Mouse (Mus musculus): ENCODE data around the gene Myh1. TPM values are rescaled to one million over a fixed set of nuclear protein-coding genes. Genes with fewer than 3 reads are reported as not detected.

Gene Myh1
- total RNA-seq, 1 experiment from 2014 or later: 0.30 TPM

- peak; percentile 78 for DNase-seq
These were observed 35.9 kb downstream of the Myh1 start for GRCm38 (mm10) chr11:67235639-67236358.

DNA sequence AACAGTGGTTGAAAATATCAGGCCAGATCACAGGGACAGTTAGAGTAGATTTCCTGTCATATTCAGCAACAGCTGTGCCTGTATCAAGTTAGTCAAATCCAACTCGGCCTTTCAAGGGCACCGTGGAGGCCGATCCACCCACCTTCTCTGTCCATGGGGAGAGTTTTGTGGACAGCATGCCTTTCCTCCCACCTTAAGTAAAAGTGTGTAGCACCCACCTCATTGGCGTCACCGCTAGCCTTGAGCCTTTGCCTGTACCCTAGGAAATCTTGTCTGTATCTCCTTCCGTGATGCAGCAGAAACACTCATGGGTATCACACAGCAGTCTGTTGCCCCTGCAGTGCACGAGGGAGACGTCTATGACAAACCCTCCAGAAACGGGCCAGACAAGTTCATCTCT lies 36.9 kb downstream of the Myh1 start:
- no peak for DNase-seq

- no peak for DNase-seq
These were observed 37.7 kb downstream of the Myh1 start, which contains the start of gene Myh4 for GRCm38 (mm10) chr11:67237481-67238079. Myh4 (plus strand) TSS chr11:67238029.

- no peak for DNase-seq
These were observed 41.2 kb downstream of the Myh1 start for GRCm38 (mm10) chr11:67241051-67241450.

GRCm38 (mm10) chr11:67253691-67254090 lies 53.8 kb downstream of the Myh1 start:
- no peak for DNase-seq

DNA sequence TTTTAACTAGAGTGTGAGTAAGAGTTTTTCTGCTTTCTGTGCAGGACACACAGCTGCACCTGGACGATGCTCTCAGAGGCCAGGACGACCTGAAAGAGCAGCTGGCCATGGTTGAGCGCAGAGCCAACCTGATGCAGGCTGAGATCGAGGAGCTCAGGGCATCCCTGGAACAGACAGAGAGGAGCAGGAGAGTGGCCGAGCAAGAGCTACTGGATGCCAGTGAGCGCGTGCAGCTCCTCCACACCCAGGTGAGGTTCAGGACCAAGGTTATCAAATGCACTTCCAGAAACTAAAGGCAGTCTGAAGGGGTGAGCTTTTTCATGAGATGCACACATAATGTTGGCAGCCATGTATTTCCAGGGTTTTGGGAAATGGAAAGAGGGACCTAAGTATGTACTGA lies 57.2 kb downstream of the Myh1 start:
- DNase-seq: no peak

GRCm38 (mm10) chr11:67260956-67261355 lies 61.1 kb downstream of the Myh1 start:
- no peak for DNase-seq

Other genes starting within 250 kb of the Myh1 start
- gene Tmem238l, start 243.4 kb upstream of the Myh1 start, total RNA-seq (2021): not detected in 2 replicates
- gene Tmem220, start 174.9 kb upstream of the Myh1 start, total RNA-seq (2021): 5.6 and 6.0 TPM in 2 replicates
- 18.6 and 20.5 TPM in 2 replicates for gene Adprm, start 147.5 kb upstream of the Myh1 start, total RNA-seq (2021)
- gene Sco1, start 147.4 kb upstream of the Myh1 start, total RNA-seq (2021): 21.4 and 24.3 TPM in 2 replicates
- 0.07 TPM in 1 of 2 replicates, not detected in the other for gene Myh3, start 121.8 kb upstream of the Myh1 start, total RNA-seq (2021)
- 0.08 TPM in 1 of 2 replicates, not detected in the other for gene Myh2, start 29.0 kb upstream of the Myh1 start, total RNA-seq (2021)
- 0.15 TPM in 1 of 2 replicates, not detected in the other for gene Myh4, start 38.0 kb downstream of the Myh1 start, total RNA-seq (2021)
- gene Myh8, start 77.1 kb downstream of the Myh1 start, total RNA-seq (2021): not detected in 2 replicates
- gene Myh13, start 121.6 kb downstream of the Myh1 start, total RNA-seq (2021): 0.08 TPM in 1 of 2 replicates, not detected in the other